Mouse (Mus musculus) monocyte, adult 5-6 weeks (primary cell): ENCODE data around the gene Ube2i. TPM values are rescaled to one million over a fixed set of nuclear protein-coding genes. Genes with fewer than 3 reads are reported as not detected.
A peak's percentile ranks its signal among the peaks of the same experiment; 100 is the strongest.

Source experiments
- ATAC-seq: fragments of 153-309, 156-312 bp; replicated peaks from 2 replicates; pipeline ENCODE4 v1.8.0; 2017; ENCODE audit warnings: mild to moderate bottlenecking; ENCODE audit not compliant: low TSS enrichment, insufficient number of reproducible peaks, severe bottlenecking, poor library complexity, low FRiP score
- total RNA-seq: library from RNA; stranded (forward); fragments of 200-1000, 200-491, 200-594 nt; gene quantifications from 3 replicates; pipeline ENCODE4 v1.2.3, GENCODE M21; 2017

The Ube2i gene
- total RNA-seq: 278 to 334 TPM (median 296 TPM) in 3 replicates

GRCm38 (mm10) chr17:25274571-25275346 is at the start of gene Ube2i:
Ube2i (minus strand) TSS chr17:25274622.
- no peak for ATAC-seq

DNA sequence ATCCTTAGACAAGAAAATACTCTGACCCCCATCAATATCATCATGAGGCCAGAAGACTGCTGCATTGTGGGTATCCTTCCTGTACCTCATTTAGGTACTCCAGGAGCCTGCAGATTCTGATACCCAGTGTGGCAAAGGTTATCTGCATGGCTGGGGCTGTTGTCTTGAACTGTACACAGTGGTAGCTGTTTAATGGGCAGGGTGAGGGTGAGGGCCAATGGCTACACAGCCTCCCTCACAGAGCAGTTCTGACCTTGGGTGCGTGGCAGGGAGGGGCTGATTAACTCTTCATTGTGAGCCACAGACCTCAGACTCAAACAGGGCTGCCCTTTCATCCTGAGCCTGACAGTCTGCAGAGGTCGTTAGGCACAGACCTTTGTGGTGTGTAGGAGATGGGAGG is 48.5 kb upstream of the Ube2i start:
- no peak for ATAC-seq

DNA sequence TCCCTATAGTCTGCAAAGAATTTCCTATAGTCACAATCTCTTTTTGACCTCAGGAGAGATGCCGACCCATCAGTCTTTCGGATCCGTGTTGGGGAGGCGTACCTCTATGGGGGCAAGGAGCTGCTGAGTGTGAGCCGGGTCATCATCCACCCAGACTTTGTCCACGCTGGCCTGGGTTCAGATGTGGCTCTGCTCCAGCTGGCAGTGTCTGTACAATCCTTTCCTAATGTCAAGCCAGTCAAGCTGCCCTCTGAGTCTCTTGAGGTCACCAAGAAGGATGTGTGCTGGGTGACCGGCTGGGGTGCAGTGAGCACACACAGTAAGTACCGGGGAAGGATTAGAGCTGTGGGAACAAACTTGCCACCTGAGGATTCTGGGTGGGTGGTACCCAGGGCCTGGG is 46.4 kb upstream of the Ube2i start:
- ATAC-seq: no peak

- no peak for ATAC-seq
Observed at GRCm38 (mm10) chr17:25318354-25318753, 43.9 kb upstream of the Ube2i start, which contains the start of gene Prss29. Prss29 (plus strand) TSS chr17:25318654.

GRCm38 (mm10) chr17:25308346-25308745 is 33.9 kb upstream of the Ube2i start, which contains the start of gene Prss28:
Prss28 (plus strand) TSS chr17:25308646.
- no peak for ATAC-seq

DNA sequence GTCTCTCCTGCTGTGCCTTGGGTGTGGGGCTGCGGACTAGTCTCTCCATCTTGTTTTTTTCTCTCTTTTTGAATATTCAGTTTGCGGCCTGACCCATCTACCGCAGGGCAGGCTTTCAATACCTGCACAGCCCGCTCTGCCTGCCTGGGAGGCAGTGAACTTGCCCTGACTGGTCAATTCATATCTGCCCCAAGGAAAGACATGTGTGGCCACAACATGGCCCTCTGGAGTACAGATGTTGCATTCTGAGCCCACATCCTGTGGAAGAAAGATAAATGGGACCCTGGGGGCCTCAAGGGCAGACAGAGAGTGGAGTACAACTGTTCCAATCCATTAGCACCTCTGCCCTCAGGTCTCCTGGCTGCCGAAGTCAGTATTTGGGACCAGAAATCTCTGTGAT is 23.7 kb upstream of the Ube2i start, which contains the start of gene Prss34:
Gene Prss34, plus strand, starts transcription at position 301 of the 400 bp plus-strand sequence.
- no peak for ATAC-seq

DNA sequence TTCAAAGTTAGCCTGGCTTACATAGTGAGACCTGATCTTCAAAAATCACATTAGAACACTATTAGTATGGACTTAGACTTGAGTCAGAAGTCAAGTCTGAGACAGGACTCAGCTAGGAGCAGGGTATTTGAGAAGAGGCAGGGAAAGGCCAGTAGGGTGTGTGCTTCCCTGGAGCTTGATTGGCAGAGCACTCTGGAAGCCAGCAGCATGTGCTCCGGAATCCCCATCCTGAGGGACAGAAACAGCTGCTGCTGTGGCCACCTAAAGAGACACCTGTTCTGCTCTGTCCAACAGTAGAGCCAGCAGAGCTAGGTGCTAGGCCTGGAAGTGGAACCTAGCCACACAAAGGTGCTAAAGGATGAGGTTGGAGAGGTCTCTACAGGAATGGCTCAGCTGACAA is 19.7 kb upstream of the Ube2i start:
- ATAC-seq: no peak

GRCm38 (mm10) chr17:25293495-25293894 is 19.1 kb upstream of the Ube2i start:
- no peak for ATAC-seq

DNA sequence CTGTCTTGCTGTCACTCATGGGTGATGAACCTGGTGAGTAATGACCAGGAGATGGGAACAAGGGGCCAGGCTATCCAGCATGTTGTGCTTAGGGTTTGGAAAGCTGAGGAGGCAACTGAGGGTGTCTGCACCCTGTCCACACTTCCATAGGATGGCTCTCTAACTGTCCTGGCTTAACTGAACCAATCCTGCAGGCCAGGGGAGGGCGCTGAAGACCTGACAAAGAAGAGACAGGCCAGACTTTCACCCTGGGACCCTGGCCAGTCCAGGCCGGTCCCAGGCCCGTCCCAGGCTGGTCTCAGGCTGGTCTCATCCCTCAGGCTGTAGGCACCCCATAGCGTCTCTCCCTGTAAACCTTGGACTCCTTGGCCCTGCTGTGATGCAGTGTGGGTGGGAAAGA is 16.0 kb upstream of the Ube2i start:
- no peak for ATAC-seq

DNA sequence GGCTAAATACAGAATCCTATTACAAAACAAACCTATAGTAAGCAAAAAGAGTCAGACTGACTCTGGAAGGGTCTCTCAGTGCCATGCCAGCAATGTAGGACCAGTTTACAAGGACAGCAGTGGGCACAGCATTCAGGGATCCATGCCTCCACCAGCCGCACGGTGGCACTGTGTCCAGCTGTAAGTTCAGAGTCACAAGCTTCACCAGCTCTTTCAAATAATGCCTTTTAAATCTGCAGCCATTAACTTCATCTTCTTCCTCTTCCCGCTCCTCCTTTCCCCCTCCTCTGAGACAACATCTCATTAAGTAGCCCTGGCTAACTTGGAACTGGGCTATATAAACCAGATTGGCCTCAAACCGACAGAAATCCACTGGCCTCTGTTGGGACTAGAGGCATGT is 14.4 kb upstream of the Ube2i start:
- ATAC-seq: no peak; the same call in 1 of the 2 replicates

DNA sequence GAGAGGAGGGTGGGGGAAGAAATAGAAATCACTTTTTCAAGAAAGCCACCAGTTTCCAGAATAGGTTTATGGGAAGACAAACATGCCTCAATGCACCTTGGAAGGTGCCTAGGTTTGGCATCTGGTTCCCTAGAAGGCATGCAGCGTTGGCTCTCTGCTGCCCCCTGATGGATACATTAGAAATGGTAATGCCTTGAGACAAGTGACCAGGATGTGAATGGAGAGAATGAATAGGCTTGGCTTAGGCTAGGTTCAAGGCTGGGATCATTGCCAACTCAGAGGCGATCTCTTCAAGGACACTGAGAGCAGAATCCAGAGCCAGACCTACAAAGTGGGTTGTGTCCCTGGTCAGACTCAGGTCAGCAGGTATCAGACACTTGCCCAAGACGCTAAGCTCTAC is 10.6 kb upstream of the Ube2i start:
- ATAC-seq: peak; percentile 86

- 0 out of 2 replicates have a peak, but pooled peaks have one; percentile 48 for ATAC-seq
Observed at GRCm38 (mm10) chr17:25282133-25282532, 7.7 kb upstream of the Ube2i start.

- no peak for ATAC-seq
Observed at GRCm38 (mm10) chr17:25275833-25276232, 1.4 kb upstream of the Ube2i start.

DNA sequence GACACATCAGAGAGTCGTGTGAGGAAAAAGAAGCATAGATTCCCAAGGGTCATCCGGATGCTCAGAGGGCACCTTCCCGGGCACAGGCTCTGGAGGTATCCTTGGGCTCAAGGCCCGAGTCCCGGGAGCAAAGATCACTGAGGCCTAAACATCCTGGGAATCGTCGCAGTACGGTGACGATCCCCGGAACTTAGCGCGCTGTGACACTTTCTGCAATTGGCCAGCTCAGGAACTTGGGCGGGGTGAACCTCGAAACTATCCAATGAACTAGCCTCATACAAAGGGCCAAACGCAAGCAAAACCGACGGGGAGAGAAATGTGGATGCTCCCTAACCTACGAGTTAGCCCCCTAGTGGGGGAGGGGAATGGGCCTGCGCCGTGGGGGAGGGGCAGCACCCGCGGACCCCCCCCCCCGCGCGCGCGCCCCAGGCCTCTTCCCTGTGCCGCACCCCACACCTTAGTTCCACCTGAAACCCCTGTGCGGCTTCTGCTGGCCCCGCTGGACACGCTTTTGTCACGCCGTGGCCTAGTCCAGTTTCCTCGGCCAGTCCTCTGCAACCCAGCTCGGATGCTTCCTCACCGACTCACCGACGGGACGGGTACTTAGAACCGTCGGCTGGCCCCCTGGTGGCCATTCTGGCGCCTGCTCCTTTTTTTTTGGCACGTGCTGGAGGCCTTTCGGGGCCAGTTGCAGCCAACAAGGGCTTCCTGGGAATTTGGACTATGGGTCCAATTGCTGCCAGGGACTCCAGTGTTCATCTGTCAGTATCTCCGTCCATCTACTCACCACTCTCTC is 518 bp downstream of the Ube2i start:
- ATAC-seq: peak; percentile 85

DNA sequence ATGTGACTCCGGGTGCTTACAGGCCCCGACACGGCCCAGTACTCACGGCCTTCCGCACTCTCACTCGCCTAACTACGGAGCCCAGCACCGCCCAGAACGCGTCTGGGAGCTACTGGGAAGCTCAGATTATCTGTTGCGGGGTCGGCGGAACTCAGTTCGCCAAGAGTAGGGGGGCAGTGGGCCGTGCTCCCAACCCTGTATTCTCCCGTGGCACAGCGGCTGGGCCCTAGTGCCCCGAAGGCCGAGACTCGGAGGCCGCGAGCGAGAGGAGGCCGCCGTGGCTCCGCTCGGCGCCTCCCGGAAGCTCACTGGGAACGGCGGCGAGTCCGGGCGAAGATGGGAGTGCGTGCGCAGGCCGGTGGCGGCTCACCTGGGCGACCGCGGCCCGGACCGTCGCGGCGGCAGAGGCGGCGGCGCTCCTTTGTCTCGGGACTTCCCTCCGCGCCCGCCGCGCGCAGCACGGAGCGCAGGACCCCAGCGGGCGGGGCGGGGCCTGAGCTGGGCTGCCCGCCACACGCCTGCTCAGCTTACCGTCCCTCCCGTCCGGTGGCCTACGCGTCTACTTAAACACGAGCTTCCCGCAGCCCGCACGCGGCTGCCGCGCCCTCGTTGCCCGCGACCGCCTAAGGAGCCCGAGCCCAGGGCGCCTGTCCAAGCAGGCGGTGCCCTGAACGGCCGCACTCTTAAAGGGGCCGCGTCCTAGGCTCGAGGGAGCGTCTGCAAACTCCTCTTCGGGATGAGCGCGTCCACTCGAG is 1.3 kb downstream of the Ube2i start:
- peak; percentile 59 for ATAC-seq

DNA sequence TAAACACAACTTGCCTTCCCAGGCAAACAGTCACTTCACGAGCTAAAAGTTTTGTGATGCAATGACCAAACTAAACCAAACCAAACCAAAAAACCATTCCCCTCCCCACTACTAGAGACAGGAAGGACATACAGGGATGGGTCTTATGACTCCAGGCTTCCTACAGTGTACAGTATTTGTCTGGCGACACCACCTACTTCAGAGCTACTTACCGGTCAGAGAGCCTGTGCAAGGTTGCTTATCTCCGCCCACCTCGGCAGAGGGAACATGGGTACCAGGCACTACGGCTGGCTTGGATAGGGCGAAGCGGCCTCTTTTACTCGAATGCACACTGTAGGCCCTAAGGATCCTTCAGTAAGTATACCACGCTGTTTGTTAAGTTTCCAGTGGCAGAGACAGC is 2.1 kb downstream of the Ube2i start:
- ATAC-seq: no peak

GRCm38 (mm10) chr17:25270795-25271335 is 3.6 kb downstream of the Ube2i start:
- no peak for ATAC-seq

DNA sequence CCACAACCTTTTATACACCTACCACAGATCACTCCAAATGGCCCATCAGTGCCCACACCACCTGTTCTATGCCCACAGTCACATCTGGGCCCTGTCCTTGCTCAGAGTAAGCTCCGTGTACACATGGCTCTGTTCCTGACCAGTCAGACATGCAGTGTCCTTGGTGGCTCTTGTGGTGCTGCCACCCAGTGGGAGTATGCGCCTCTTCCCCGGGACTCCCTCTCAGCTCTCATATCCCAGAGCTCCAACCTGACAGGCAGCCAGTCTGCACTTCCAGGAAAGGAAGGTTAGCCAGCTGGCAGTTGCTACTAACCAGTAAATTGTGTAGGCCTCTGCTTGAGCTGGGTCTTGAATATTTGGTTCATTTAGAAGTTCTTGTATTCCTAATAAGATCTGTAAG is 10.0 kb downstream of the Ube2i start:
- no peak for ATAC-seq

DNA sequence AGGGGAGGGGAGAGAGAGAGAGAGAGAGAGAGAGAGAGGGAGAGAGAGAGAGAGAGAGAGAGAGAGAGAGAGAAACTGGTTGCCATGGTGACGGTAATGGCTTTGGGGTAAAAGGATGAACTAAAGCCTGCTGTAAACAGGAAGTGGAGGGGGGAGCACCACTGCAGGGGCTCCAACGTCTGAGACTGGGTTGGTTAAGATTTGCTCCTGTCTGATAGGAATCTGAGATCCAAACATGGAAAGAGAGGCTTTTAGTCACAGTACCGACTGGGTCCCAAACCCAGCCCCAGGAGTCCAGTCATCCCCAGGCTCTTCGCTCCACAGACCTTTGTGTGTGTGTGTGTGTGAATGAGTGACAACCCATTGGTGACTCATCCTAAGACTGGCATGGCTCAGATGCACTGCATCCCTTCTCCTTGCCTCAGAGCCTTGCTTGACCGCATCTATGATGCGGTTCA is 16.6 kb downstream of the Ube2i start:
- ATAC-seq: 0 out of 2 replicates have a peak, but pooled peaks have one; percentile 20
